Comparison of ENCODE assay signal across 8 mouse cellular contexts in genomic region chr15:13173840-13174617, GRCm38 (mm10). TPM values are rescaled to one million over a fixed set of nuclear protein-coding genes. Genes with fewer than 3 reads are reported as not detected.
DNase-seq lines count a peak whose midpoint lies in the region; ATAC-seq and TF ChIP-seq lines count a peak whose summit lies in the region.

No protein-coding gene starts in this region.

- no peak for TF ChIP-seq CTCF in left cerebral cortex, adult 2 months (IDR thresholded peaks at IDR 0.05)
- TF ChIP-seq CTCF in intestine, postnatal 0 days (IDR thresholded peaks at IDR 0.05; ENCODE audit: low read depth): no peak

- H3K27ac ChIP-seq in left cerebral cortex, adult 2 months: peak overlapping the region; percentile 94
- H3K27ac ChIP-seq in embryonic facial prominence, embryonic 15.5 days (replicated peaks): no peak overlapping the region
- H3K27ac ChIP-seq in intestine, postnatal 0 days (ENCODE audit: low read depth, low read length): no peak overlapping the region

- DNase-seq in left cerebral cortex, adult 2 months (ENCODE audit: extremely low spot score in 1 of 2, low spot score in 2 of 2): no peak
- no peak for DNase-seq in left cerebral cortex, adult 9 months (ENCODE audit: low spot score in 2 of 2)
- DNase-seq in retina, embryonic 14.5 days (ENCODE audit: low spot score): peak; percentile 46
- no peak for DNase-seq in cerebellum, adult 8-10 months
- no peak for DNase-seq in B cell, adult 2 months
- DNase-seq in urinary bladder, postnatal 4 days (ENCODE audit: low spot score in 2 of 2): no peak

- peak overlapping the region; percentile 87 for H3K4me2 ChIP-seq in embryonic facial prominence, embryonic 15.5 days (replicated peaks)
- H3K4me2 ChIP-seq in intestine, postnatal 0 days (replicated peaks; ENCODE audit: low read depth): peak overlapping the region; percentile 73

- peak overlapping the region; percentile 82 for H3K4me3 ChIP-seq in left cerebral cortex, adult 2 months
- peak overlapping the region; percentile 63 for H3K4me3 ChIP-seq in embryonic facial prominence, embryonic 15.5 days (replicated peaks)
- peak overlapping the region; percentile 49 for H3K4me3 ChIP-seq in intestine, postnatal 0 days (ENCODE audit: low read depth, low read length)

- WGBS in embryonic facial prominence, embryonic 15.5 days: under 1% methylated on average over 27 of the region's 27 CpGs
- 3% methylated on average over 27 of the region's 27 CpGs for WGBS in intestine, postnatal 0 days

- H3K36me3 ChIP-seq in embryonic facial prominence, embryonic 15.5 days: no peaks in the 10 kb centered on the region
- no peaks in the 10 kb centered on the region for H3K36me3 ChIP-seq in intestine, postnatal 0 days (ENCODE audit: control insufficient read depth, insufficient read depth)

- peaks cover 5% of the 10 kb centered on the region; the same call in 1 of the 2 replicates for H3K27me3 ChIP-seq in embryonic facial prominence, embryonic 15.5 days
- H3K27me3 ChIP-seq in intestine, postnatal 0 days (replicated peaks; ENCODE audit: control insufficient read depth, insufficient read depth, low read length): peaks cover 13% of the 10 kb centered on the region; the same call in 1 of the 2 replicates

- peaks cover 11% of the 10 kb centered on the region for H3K4me1 ChIP-seq in embryonic facial prominence, embryonic 15.5 days
- no peaks in the 10 kb centered on the region for H3K4me1 ChIP-seq in intestine, postnatal 0 days (replicated peaks; ENCODE audit: control insufficient read depth, insufficient read depth, low read length)

- H3K9ac ChIP-seq in embryonic facial prominence, embryonic 15.5 days: 0 out of 2 replicates have a peak overlapping the region, but pooled peaks have one; percentile 0
- H3K9ac ChIP-seq in intestine, postnatal 0 days (ENCODE audit: low read depth, low read length): no peak overlapping the region

- H3K9me3 ChIP-seq in embryonic facial prominence, embryonic 15.5 days (replicated peaks): no peaks in the 10 kb centered on the region
- no peaks in the 10 kb centered on the region for H3K9me3 ChIP-seq in intestine, postnatal 0 days (ENCODE audit: control insufficient read depth)

- no peak for ATAC-seq in embryonic facial prominence, embryonic 15.5 days (ENCODE audit: insufficient number of reproducible peaks, low FRiP score, low TSS enrichment, low read depth)
- ATAC-seq in intestine, postnatal 0 days: no peak

- intact Hi-C loops in left cerebral cortex, adult 2 months (cut with DNase I): loop anchor here (2.0 kb wide), 2 partner anchors 35 to 83 kb away; no protein-coding TSS in a partner anchor

RNA-seq across cellular contexts. Expression of gene Cdh6, which starts 0.6 kb away (rescaled TPM):
- total RNA-seq in left cerebral cortex, adult 2 months (2021): 10 to 100 TPM; 21.3 to 25.3 TPM
- polyA plus RNA-seq in embryonic facial prominence, embryonic 15.5 days (2015; fragmentation: Nextera tagmentation; extraction: Ambion mirVana): 12.6 and 13.8 TPM in 2 replicates
- polyA plus RNA-seq in intestine, postnatal 0 days (2015; fragmentation: Nextera tagmentation; extraction: Ambion mirVana): 2.7 and 3.0 TPM in 2 replicates
